Mouse (Mus musculus) lung, adult 18-20 months (tissue): Measurements from ENCODE around the gene Zic1.

Experiments
- DNase-seq, 2 experiments: peaks; one replicate each; pipeline ENCODE4 v3.0.0; 2022; ENCODE audit warnings: mixed read lengths in 2 of 2

Gene Zic1

DNA sequence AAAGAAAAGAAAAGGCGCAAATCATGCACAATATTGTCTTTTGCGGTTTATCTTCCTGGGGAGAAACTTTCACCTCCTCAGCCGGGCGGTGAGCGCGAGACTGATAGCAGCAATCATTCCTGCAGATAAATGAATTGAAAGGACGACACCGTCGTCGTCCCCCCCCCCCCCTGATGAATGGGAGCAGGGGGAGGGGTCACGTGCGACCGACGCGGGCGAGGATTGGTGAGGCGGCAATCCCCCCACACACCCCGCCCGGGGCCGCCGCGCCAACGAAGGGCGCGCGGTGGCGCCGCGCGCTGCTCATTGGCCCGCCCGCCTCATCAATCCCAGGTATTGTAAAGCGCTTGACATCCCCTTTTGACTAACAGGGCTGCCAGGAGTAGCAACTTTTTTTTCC, at the start of gene Zic1:
Gene Zic1 (minus strand): TSS at position 147 of the 400 bp plus-strand sequence.
- no peak for DNase-seq

- DNase-seq = no peak
Measured at GRCm38 (mm10) chr9:91414007-91414661, 48.5 kb upstream of the Zic1 start.

GRCm38 (mm10) chr9:91409771-91410170, 44.2 kb upstream of the Zic1 start:
- DNase-seq = no peak

- DNase-seq = no peak
Measured at GRCm38 (mm10) chr9:91406258-91406763, 40.7 kb upstream of the Zic1 start.

DNA sequence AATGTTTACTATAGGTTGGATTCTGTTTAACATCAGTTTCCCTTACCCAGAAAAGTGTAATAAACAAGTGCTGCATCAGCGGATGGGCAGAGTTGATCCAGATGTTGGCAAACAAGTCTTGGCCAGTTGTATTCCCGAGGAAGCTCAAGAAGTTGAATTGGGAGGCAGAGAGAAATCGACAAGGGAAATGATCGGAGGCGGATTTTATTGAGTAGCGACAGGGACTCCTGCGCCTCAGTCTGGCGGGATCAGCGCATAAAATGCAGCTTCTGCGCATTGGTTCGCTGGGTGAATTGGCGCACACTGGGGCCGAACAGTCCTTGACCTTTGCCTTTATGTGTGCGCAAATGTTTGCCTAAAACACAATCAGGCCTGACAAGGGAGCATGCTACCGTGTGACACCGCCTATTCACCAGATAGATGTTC, 40.2 kb upstream of the Zic1 start:
- DNase-seq = no peak

DNA sequence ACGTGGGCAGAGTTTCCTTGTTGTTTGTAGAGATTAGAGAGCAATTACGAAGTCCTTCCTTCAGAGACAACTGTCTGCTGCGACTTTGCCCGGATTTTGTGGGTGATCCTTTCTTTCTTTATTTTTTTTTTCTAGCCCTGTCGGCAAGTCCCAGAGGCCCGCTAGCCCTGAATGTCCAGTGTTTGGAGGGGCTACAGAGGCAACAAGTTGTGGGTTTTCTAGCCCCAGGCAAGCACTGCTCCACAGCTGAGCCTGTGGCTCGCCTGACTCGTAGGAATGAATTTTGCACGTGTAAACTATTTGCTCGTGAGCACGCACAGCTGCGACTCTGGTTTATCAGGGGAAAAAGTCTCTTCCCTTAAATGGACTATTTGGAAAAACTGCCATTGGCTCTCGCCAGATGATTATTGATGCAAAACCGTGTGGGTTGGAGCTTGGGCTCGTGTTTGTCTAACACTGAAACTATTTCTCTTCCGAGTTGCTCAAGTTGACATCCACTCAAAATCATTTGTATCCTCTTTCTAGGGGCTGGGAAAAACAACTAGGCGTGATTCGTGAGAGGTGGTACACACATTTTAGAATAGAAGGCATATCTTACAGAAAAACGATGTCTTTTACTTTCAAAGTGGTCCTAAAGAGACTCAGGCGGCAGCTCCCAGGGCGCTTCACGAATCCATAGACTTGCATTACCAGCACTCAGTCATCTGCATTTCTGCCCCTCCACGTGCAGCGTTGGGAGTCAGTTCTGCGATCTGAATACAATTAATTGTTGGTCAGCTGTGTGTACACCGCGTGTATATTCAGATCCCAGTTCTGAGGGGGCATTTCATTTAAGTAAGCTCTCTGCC, 39.5 kb upstream of the Zic1 start:
- no peak for DNase-seq

DNA sequence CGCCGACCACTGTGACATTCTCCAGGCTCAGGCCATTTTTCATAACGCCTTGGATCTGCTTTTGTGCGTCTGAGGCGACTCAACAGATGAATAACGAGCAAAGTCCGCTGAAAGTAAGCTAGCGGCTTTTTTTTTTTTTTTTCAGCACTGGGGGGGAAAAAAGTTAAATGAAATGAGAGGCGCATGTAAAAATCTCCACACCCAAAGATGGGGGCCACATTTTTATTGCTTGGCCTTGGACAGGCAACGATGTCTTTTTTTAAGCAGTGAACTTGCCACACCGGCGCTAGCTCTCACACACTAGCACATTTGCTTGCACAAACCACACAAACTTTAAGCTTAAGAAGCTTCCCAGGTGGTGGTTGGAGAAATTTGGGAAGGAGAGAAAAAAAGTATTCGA, 38.6 kb upstream of the Zic1 start:
- no peak for DNase-seq

GRCm38 (mm10) chr9:91401471-91401870, 35.9 kb upstream of the Zic1 start:
- DNase-seq = no peak

DNA sequence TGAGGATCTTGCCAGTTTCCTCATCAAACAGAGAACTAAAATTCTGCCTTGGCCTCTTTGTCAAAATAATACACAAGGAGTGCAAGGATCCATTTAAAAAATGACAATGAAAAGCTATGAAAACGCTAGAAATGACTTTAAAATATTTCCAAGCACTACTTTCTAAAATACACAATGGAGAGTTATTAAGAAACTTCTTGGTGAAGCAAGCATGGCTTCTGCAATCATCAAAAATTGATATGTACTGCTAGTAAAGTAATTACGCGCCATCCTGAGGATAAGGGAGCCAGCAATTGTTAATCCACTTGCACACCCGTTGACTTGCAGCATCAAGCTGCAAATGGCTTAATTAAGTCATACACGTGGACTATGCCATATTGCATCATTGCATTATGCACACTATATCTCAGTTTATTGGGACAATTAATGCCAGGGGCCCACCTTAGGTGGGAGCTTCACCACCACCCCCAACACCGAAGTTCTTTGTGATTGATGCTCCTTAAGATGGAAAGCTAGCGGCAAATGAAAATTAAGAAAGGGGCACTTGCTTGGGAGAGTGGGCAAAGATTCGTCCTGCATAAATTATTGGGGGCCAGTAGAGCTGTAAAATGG, 35.0 kb upstream of the Zic1 start:
- no peak for DNase-seq

DNA sequence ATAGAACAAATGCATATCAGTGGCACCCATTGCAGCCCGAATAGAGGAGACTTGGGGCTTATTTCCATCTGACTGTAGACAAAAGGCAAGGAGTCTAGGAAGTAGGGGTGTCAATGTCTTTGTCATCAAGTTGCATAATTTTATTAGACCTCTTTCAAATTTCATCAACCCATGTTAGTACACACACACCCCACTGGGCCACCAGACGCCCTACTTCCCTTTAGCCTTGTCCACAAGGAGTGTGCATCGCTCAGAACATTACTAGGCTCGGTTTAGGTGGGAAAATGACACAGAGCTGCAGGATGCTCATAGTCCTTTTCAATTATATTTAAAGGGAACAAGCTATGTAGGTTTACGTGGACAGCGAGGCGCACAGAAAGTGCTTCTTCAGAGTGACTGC, 34.4 kb upstream of the Zic1 start:
- DNase-seq = no peak

GRCm38 (mm10) chr9:91395066-91395772, 29.6 kb upstream of the Zic1 start:
- DNase-seq = no peak

DNA sequence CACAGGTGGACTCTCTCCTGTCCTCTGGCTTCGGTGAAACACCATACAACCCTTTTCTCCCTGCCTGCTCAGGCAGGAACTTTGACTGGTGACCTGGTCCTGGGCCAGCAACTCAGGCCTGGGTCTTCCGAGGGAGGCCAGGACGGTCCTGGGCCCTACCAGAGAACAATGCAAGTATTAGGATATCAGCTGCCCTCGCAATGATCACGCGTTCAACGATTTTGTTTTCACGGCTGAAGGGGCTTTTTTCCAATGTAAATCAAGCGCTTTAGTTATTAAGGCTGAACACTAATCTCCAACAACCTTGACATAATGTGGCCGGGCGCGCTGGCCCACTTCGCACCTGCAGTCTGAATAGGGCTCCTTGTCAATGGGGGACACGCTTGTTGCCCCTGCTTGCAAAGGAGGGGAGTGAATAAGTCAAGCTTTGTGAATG, 28.6 kb upstream of the Zic1 start:
- no peak for DNase-seq

GRCm38 (mm10) chr9:91393376-91394068, 27.9 kb upstream of the Zic1 start:
- DNase-seq = no peak

GRCm38 (mm10) chr9:91388173-91388572, 22.6 kb upstream of the Zic1 start:
- DNase-seq = no peak

- no peak for DNase-seq
Measured at GRCm38 (mm10) chr9:91387740-91388080, 22.1 kb upstream of the Zic1 start.

- no peak for DNase-seq
Measured at GRCm38 (mm10) chr9:91386891-91387739, 21.5 kb upstream of the Zic1 start.

DNA sequence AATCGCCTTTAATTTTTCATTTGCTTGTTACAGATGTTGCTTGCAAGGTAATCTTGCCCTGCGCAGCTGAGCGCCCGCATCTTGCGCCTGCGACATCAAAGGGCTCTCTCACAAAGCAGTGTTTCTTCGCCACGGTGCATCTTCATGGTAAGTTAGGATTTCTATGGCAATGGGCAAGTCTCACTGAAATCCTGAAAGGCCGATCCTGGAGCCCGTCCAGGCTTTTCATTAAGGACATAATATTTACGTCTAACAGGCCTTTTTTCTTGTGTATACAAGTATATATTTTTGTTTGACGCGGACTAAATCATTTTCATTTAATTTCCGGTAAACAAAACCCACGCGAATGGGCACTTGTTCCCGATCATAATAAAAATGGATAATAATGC, 20.9 kb upstream of the Zic1 start:
- DNase-seq = no peak

DNA sequence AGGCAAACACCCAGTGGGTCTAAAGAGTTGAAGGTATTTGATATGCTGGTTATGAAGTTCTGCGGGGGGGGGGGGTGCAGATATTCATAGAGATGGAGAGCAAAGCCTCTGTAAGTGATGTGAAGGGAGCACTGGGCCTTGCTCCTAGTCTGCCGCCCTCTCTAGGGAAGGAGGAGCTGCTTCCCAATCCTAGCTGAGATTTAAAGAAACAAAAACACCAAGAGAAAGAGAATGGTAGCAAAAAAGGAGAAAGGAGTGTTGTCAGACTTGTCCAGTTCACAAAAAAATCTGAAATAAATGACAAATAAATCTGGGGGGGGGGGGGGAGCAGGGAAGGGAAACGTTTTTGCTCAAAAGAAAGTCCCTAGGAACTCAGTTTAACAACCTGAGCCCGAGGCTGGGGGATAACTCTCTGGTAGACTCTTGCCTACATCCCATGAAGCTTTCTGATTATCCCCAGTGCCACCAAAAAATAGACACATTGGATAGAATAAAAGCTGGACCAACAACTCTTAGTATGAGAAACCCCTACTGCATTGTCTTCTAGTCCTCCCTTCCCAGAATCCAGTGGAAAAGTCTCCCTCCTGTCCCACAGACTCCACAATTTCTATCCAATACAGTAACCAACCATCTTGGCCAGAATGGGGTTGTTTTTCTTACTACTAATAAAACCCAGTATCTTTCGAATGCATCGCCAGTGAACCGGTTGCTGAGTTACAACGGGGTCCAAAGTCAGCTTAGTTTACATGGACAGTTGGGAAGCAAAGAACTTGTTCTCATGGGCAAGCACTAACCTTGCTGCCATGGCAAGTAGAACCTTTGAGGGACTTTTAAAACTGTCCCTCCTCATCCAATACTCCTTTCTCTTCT, 20.2 kb upstream of the Zic1 start:
- no peak for DNase-seq

GRCm38 (mm10) chr9:91384693-91385560, 19.3 kb upstream of the Zic1 start:
- DNase-seq = no peak

DNA sequence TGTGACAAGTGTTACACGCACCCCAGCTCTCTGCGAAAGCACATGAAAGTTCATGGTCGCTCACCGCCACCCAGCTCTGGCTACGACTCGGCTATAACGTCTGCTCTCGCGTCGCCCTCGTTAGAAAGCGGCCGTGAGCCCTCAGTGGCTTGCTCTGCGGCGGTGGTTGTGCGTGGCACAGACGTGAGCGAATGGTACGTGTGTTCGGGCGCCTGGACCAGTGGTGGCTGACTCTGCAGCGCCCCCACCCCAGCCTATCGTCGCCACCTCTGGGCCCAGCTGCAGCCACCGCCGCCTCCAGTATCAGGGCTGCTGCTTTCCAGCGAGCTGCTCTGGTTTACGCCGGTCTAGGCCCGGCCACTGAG, 18.5 kb upstream of the Zic1 start:
- DNase-seq = no peak
